Mouse (Mus musculus) thymus, adult 2 months (tissue): ENCODE data around the gene Gm49395.

Experiments
- CTCF ChIP-seq: fragments of 200-500 bp; IDR thresholded peaks from 2 replicates; pipeline ENCODE4 v1.5.1; 2012; ENCODE audit warnings: mild to moderate bottlenecking, control low read depth, low read length, moderate library complexity, borderline replicate concordance; ENCODE audit not compliant: control insufficient read depth, poor library complexity, insufficient read depth; ENCODE audit errors: extremely low read depth
- POLR2A ChIP-seq: fragments of 200-500 bp; IDR thresholded peaks from 2 replicates; pipeline ENCODE4 v1.6.1; 2012; ENCODE audit warnings: mild to moderate bottlenecking, low read length, control low read depth, moderate library complexity; ENCODE audit not compliant: control insufficient read depth, poor library complexity, insufficient read depth; ENCODE audit errors: extremely low read depth

DNA sequence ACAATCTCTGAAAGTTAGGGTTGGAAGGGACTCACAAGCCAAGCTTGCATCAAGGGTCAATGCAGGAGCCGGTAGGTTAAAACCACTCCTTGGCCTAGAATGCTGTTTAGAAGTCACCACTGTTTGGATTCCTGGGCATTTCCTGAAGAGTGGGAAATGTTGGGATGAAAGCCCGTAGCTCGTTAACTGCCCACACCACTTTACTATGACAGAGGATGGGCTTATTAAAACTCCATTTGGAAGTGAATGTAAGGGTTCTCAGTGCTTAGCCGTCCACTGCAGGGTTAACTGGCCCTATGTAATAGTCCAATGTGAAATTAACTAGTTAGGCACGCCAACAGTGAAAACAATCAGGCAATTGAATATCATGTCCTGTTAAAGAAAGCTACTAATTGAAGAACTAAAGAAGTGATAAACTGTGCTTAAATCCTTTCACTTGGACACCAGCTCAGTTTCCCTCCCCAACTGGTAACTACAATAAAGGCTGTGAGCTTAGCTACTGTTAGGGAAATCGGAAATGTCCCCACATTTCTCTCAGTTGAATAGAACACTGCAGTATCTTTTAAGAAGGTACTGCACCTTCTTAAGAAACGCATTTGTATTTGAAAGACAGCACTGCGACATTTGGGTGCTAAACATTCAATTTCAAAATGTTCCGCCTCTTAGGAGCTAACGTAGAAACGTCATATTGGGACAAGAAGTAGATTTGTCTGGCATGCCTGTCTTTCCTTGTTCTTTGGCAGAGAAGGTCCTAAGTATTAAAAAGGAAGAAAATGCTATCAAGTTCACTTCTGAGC lies 1.1 kb downstream of the Gm49395 start:
- TF ChIP-seq CTCF (no peak), POLR2A (no peak)
